Mouse (Mus musculus) ES-Bruce4 (cell line): ENCODE results near the gene Arhgef5.

ENCODE experiments used
- CTCF ChIP-seq: IDR thresholded peaks from one replicate; pipeline ENCODE4 v1.8.1; 2011; ENCODE audit warnings: low read depth, low read length
- POLR2A ChIP-seq: IDR thresholded peaks from one replicate; pipeline ENCODE4 v1.8.1; 2011; ENCODE audit warnings: low read length; ENCODE audit not compliant: insufficient read depth

- TF ChIP-seq CTCF = no peak
- no peak for TF ChIP-seq POLR2A
These were observed 44.1 kb downstream of the Arhgef5 start, which contains the start of gene Nobox for GRCm38 (mm10) chr6:43309454-43309853.
